Mouse (Mus musculus) megakaryocyte, adult 5-6 weeks (primary cell): Measurements from ENCODE around the gene Kcna10. TPM values are rescaled to one million over a fixed set of nuclear protein-coding genes. Genes with fewer than 3 reads are reported as not detected.
A peak's percentile ranks its signal among the peaks of the same experiment; 100 is the strongest.

Source experiments
- ATAC-seq: 2 replicates; pipeline ENCODE4 v1.8.0; 2016; ENCODE audit warnings: mild to moderate bottlenecking, inconsistent platforms; ENCODE audit not compliant: poor library complexity, severe bottlenecking
- total RNA-seq, 2 experiments: library from RNA; stranded (forward) in 1 of 2; stranded (reverse) in 1 of 2; fragments of 153-499, 151-499 nt in 1 of 2; fragments of 221-1000, 200-1000 nt in 1 of 2; gene quantifications; 2 replicates each; pipeline versions ENCODE4 v1.2.3 to v1.2.4; 2015 to 2017

Kcna10 gene
- not detected in 2 replicates for total RNA-seq (2015)
- not detected in 2 replicates for total RNA-seq (2017)

- ATAC-seq = no peak
These were observed at the start of gene Kcna10 for GRCm38 (mm10) chr3:107182756-107183155. TSS of gene Kcna10 (plus strand) at chr3:107183056.

- no peak for ATAC-seq
These were observed 48.4 kb upstream of the Kcna10 start for GRCm38 (mm10) chr3:107134457-107134856.

GRCm38 (mm10) chr3:107147126-107147525 lies 35.7 kb upstream of the Kcna10 start:
- no peak for ATAC-seq

- ATAC-seq = peak; percentile 54; the same call in 1 of the 2 replicates
These were observed 33.9 kb upstream of the Kcna10 start for GRCm38 (mm10) chr3:107149006-107149405.

GRCm38 (mm10) chr3:107150469-107150868 lies 32.4 kb upstream of the Kcna10 start:
- ATAC-seq = no peak

- no peak for ATAC-seq
These were observed 31.9 kb upstream of the Kcna10 start for GRCm38 (mm10) chr3:107150872-107151540.

- no peak for ATAC-seq
These were observed 28.8 kb upstream of the Kcna10 start for GRCm38 (mm10) chr3:107153772-107154655.

- no peak for ATAC-seq
These were observed 24.0 kb upstream of the Kcna10 start for GRCm38 (mm10) chr3:107158856-107159255.

GRCm38 (mm10) chr3:107159418-107159817 lies 23.4 kb upstream of the Kcna10 start:
- ATAC-seq = no peak

GRCm38 (mm10) chr3:107159859-107160324 lies 23.0 kb upstream of the Kcna10 start:
- no peak for ATAC-seq

- no peak for ATAC-seq
These were observed 20.1 kb upstream of the Kcna10 start for GRCm38 (mm10) chr3:107162741-107163140.

- no peak for ATAC-seq
These were observed 13.3 kb upstream of the Kcna10 start for GRCm38 (mm10) chr3:107169552-107169951.

GRCm38 (mm10) chr3:107171964-107172363 lies 10.9 kb upstream of the Kcna10 start:
- no peak for ATAC-seq

- no peak for ATAC-seq
These were observed 10.3 kb upstream of the Kcna10 start for GRCm38 (mm10) chr3:107172556-107172955.

- ATAC-seq = no peak
These were observed 7.4 kb upstream of the Kcna10 start for GRCm38 (mm10) chr3:107175486-107175885.

GRCm38 (mm10) chr3:107176501-107176900 lies 6.4 kb upstream of the Kcna10 start:
- no peak for ATAC-seq

GRCm38 (mm10) chr3:107180860-107181259 lies 2.0 kb upstream of the Kcna10 start:
- no peak for ATAC-seq

GRCm38 (mm10) chr3:107183178-107183577 lies 322 bp downstream of the Kcna10 start:
- no peak for ATAC-seq

- ATAC-seq = no peak
These were observed 2.7 kb downstream of the Kcna10 start for GRCm38 (mm10) chr3:107185597-107185996.

- ATAC-seq = no peak
These were observed 4.2 kb downstream of the Kcna10 start for GRCm38 (mm10) chr3:107187022-107187421.

GRCm38 (mm10) chr3:107188226-107188899 lies 5.5 kb downstream of the Kcna10 start:
- ATAC-seq = no peak
